Mouse (Mus musculus) left cerebral cortex, postnatal 10 days (tissue): ENCODE measurements at regions not wholly inside any gene's neighbourhood (a gene's known extent, or its start where the extent isn't known, plus 50 kb on each side); places are given as distances from the start of the nearest gene placed in this dataset.

Experiments used
- DNase-seq, 2 experiments: peaks; one replicate each; pipeline ENCODE4 v3.0.0; 2021 to 2022; ENCODE audit warnings: low spot score in 2 of 2, mixed read lengths in 1 of 2; ENCODE audit errors: extremely low spot score in 1 of 2
- intact Hi-C: fragments of 180-260 bp; cut with DNase I; formaldehyde crosslinking; loops from one replicate; pipeline ENCODE4 v1.15.1; 2025

DNA sequence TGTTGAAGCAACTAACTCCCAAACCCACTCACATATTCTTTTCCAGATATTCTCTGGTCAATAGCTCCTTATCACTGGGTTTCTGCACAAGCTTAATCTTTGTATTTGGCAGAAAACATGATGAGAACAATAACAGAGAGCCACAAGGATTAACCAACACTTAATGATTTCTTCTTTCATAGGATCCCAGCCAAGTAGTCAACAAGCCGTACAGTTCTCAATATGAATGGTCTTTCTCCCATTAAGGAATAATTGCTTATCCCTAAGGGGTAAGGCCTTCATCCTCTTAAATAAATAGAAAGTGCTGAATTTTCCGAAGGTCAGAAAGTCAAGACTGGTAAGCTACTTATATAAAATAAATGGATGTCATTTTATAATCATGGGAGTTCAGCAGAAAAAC lies 181.3 kb upstream of the Paip1 start:
- DNase-seq: no peak
- intact Hi-C loops: no loop called here

DNA sequence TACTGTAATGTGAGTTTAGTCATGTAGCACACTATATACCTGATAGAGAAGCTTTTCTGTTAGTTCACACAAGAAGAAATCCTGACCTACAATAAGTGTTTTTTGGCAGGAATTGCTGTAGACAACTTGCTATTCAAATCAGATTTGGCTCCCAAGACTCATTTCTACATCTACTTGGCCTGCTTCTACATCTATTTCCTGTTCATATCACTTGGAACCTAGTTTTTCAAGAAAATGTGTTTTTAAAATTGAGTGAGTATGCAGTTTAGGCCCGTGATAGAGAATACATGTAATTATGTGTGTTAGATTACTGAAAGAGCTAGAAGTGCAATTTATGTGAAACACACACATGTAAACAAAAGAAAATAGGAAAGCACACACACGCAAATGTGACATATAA lies 176.4 kb upstream of the Paip1 start:
- DNase-seq: peak in 1 of 2 experiments; percentile 3
- intact Hi-C loops: no loop called here

DNA sequence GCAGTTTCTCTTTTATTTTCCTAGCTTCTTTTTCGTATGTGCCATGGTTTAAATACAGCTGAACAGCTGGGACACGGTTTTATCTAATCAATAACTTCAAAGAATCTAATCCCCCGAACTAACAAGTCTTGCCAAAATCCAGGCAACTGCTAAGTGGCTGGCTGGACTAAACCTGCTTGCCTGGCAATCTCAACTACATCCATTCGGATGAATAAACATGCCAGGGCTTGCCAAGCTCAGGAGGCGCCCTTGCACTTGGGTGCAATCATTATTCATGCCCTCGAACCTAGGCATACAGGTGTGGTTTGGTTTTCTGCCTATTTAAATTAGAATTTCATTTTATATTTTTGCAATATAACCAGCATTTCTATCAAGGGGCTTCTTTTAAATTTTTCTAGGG lies 172.1 kb upstream of the Paip1 start:
- intact Hi-C loops: no loop called here

DNA sequence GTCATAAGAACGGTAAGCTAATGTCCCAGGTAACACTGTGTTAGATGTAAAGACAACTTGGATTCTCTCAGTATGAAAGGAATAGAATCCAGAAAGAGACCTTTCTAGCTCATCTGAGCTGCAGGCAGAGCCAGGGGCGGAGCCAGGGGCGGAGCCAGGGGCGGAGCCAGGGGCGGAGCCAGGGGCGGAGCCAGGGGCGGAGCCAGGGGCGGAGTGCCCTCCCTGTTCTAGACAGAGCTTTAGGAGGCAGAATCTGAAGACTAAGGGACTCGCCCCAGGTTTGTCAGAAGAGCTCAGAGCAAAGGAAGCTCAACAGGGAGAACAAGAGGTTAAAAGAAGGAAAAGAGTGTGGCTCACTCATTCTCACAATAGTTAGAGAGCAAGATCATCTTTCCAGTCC lies 169.9 kb upstream of the Paip1 start:
- no peak for DNase-seq
- intact Hi-C loops: no loop called here

More for the DNA sequence above, 172.1 kb upstream of the Paip1 start:
- DNase-seq: no peak

- no peak for DNase-seq
- intact Hi-C loops: no loop called here
These were observed 164.8 kb upstream of the Paip1 start for GRCm38 (mm10) chr13:119263561-119263960.

- intact Hi-C loops: no loop called here
These were observed 160.6 kb upstream of the Paip1 start for GRCm38 (mm10) chr13:119267608-119268300.

GRCm38 (mm10) chr13:119268301-119268675 lies 160.1 kb upstream of the Paip1 start:
- intact Hi-C loops: no loop called here

More at GRCm38 (mm10) chr13:119267608-119268300, 160.6 kb upstream of the Paip1 start:
- no peak for DNase-seq

DNA sequence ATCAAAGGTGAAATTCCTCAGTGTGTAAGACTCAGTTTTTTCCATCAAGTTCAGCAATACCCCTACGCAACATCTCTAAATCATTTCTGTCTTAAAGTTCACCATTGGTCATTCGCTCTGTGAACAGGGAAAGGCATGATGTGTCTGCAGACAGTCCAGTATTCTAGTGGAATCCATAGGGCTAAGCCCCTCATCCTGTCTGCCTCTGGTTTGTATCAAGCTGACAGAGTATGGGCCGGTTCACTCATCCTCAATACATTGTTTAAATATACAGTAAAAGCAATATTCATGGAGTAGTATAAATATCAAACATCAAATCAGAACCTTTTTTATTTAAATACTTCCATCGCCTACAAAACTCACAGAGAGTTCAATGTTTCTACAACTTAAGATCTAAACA lies 152.9 kb upstream of the Paip1 start:
- DNase-seq: no peak
- intact Hi-C loops: no loop called here

More at GRCm38 (mm10) chr13:119268301-119268675, 160.1 kb upstream of the Paip1 start:
- no peak for DNase-seq

DNA sequence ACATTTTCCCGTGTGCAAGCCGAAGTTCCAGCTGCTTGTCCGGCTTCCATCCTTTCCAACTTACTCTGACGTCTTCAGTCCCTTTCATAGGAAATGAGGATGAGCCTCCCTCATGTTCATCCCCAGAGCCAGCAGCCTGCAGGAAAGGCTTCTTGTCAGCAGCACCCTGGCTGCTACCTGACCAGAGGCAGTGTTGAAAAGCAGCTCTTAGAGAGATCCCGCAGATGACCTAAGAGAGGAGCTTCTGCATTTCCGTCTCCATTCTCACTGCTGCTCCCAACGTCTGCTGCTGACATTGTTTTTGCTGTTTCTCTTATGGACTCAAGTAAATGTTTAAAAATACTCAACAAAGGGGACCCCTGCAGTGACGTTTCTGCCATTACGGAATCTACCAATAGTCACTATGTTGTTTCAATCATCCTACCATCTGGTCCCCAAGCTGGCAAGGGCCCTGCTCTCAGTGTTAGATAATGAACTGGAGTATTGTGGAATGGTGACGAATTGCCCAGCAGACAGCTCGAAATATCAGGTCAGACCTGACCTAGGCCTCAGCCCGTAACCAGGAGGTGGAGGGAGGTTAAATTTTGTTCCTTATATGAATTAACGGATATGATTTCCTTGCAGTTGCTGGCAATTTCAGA lies 151.0 kb upstream of the Paip1 start:
- DNase-seq: no peak
- intact Hi-C loops: no loop called here

DNA sequence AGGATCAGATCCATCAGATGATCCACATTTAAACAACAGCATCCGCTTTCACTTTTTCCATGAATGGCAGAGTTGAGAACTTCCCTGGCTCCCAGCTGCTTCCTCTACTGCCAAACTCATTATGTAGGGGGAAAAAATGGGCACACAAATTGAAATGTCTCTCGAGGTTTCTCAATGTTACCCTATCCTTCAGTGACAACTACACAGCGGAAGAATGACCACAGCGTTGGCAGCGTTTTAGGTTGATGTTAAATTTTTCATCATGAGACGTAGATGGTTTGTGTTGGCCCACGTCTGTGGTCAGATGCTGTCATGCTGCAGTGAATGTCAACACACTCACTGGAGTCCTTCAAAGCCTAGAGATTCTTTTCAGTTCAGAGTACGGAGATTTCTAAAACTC lies 149.0 kb upstream of the Paip1 start:
- DNase-seq: no peak
- intact Hi-C loops: no loop called here

DNA sequence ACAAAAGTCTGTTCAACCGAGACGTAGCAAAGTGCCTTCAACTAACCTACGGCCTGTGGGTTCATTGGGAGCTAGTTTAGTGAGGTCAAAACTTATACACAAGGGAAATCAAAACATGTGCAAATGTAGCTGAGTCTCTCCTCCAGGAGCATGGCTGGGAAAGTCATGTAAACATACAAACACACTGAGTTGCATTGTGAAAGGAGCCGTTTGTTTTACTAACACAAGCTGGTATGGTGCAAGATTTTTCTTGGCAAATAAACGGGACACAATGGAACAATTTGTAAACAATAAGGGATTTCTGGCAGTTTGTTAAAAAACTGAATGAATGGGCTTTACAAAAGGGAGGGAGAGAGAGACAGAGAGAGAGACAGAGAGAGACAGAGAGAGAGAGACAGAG lies 147.8 kb upstream of the Paip1 start:
- intact Hi-C loops: no loop called here
- DNase-seq: no peak

DNA sequence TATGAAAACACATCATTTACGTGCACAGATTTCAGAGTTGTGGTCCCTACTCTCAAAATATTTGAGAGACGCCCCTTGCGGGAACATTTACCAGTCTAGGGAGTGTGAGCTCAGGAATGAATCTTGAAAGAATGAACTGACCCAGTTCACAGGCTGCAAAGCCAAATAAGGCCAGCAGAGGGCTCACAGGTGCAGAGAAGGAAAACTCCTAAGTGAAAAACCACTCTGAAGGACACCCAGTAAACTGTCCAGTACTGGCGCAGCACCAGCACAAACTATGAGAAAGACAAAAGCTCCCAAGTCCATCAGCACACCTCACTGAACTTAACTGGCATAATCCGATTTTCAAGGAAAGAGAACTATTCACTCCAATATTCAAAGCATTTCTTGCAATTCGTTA lies 145.0 kb upstream of the Paip1 start:
- DNase-seq: peak; percentile 5 to 67
- intact Hi-C loops: no loop called here

DNA sequence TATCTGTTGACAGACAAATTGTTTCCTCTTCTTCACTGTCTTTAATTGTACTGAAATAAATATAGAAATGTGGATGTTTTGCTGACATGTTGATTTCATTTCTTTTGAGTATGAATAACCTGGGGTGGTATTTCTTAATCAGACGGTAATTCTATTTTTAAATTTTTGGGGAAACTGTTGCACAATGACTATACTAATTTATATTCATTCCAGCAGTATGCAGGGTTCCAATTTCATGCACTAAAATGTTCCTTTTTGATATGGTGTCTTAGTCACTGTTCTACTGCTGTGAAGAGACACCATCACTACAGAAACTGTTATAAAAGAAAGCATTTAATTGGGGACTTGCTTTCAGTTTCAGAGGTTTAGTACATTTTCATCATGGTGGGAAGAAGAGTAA lies 119.2 kb upstream of the Paip1 start:
- no peak for DNase-seq
- intact Hi-C loops: no loop called here

GRCm38 (mm10) chr13:119310013-119310412 lies 118.4 kb upstream of the Paip1 start:
- intact Hi-C loops: no loop called here
- no peak for DNase-seq

GRCm38 (mm10) chr13:119314356-119314755 lies 114.0 kb upstream of the Paip1 start:
- intact Hi-C loops: no loop called here
- DNase-seq: no peak

- DNase-seq: peak in 1 of 2 experiments; percentile 16
- intact Hi-C loops: loop anchor here (5.0 kb wide), 1 partner anchor 916 kb away; no protein-coding TSS in a partner anchor
These were observed 110.0 kb upstream of the Paip1 start for GRCm38 (mm10) chr13:119318358-119318757.

- no peak for DNase-seq
- intact Hi-C loops: no loop called here
These were observed 102.9 kb upstream of the Paip1 start for GRCm38 (mm10) chr13:119325510-119325909.

- DNase-seq: no peak
- intact Hi-C loops: no loop called here
These were observed 101.3 kb upstream of the Paip1 start for GRCm38 (mm10) chr13:119326877-119327625.

- intact Hi-C loops: no loop called here
- no peak for DNase-seq
These were observed 99.7 kb upstream of the Paip1 start for GRCm38 (mm10) chr13:119328731-119329130.

- DNase-seq: no peak
- intact Hi-C loops: no loop called here
These were observed 96.6 kb upstream of the Paip1 start for GRCm38 (mm10) chr13:119331815-119332214.
